Mouse (Mus musculus) limb, embryonic 15.5 days (tissue): ENCODE data around the gene Prdm11. TPM values are rescaled to one million over a fixed set of nuclear protein-coding genes. Genes with fewer than 3 reads are reported as not detected.
A peak's percentile ranks its signal among the peaks of the same experiment; 100 is the strongest.

Experiments
- ATAC-seq: fragments of 200-750 bp; cut with Nextera tagmentation; 2 replicates; pipeline ENCODE4 v1.8.0; 2017; ENCODE audit warnings: low read depth, moderate TSS enrichment; ENCODE audit not compliant: insufficient number of reproducible peaks, low FRiP score, low TSS enrichment
- H3K27ac ChIP-seq: fragments of 300-500 bp; sonication (generic); 2 replicates; pipeline ENCODE4 v1.5.1; 2015; ENCODE audit warnings: moderate library complexity, mild to moderate bottlenecking, inconsistent platforms
- H3K27me3 ChIP-seq: fragments of 300-500 bp; sonication (generic); 2 replicates; pipeline ENCODE4 v1.6.1; 2015; ENCODE audit warnings: inconsistent platforms
- H3K36me3 ChIP-seq: fragments of 300-500 bp; sonication (generic); 2 replicates; pipeline ENCODE4 v1.6.1; 2015; ENCODE audit warnings: inconsistent platforms
- H3K4me1 ChIP-seq: fragments of 300-500 bp; sonication (generic); 2 replicates; pipeline ENCODE4 v1.6.1; 2015; ENCODE audit warnings: inconsistent platforms
- H3K4me2 ChIP-seq: fragments of 300-500 bp; sonication (generic); 2 replicates; pipeline ENCODE4 v1.6.1; 2015; ENCODE audit warnings: mild to moderate bottlenecking, inconsistent platforms
- H3K4me3 ChIP-seq: fragments of 300-500 bp; sonication (generic); 2 replicates; pipeline ENCODE4 v1.5.1; 2015; ENCODE audit warnings: mild to moderate bottlenecking, inconsistent platforms
- H3K9ac ChIP-seq: fragments of 300-500 bp; sonication (generic); 2 replicates; pipeline ENCODE4 v1.6.1; 2015; ENCODE audit warnings: inconsistent platforms
- H3K9me3 ChIP-seq: fragments of 300-500 bp; sonication (generic); 2 replicates; pipeline ENCODE4 v1.6.1; 2016; ENCODE audit warnings: inconsistent platforms
- WGBS: fragments of 180-500 bp; shearing (Covaris S2); methylation state at CpG from one replicate; pipeline ENCODE4 v1.1.7; 2015; 5-methylcytosine and 5-hydroxymethylcytosine counted together
- polyA plus RNA-seq: library from polyadenylated mRNA; unstranded; fragments of >200 nt; fragmentation: Nextera tagmentation; extraction: Ambion mirVana; gene quantifications from 2 replicates; pipeline ENCODE4 v1.2.1, GENCODE M21; 2015

The Prdm11 gene
- polyA plus RNA-seq, 1 experiment from 2014 or later, result 10.2 TPM

- ATAC-seq, result no peak
- 59% methylated on average over 6 of the region's 6 CpGs for WGBS
- no peak overlapping the region for H3K4me3 ChIP-seq
These were observed 30.6 kb upstream of the Prdm11 start for GRCm38 (mm10) chr2:93076578-93076955.

GRCm38 (mm10) chr2:93075738-93076577 lies 30.0 kb upstream of the Prdm11 start:
- Histone ChIP-seq H3K4me2 (no peak overlapping the region), H3K27ac (no peak overlapping the region), H3K9me3 (no peaks in the 10 kb centered on the region), H3K4me3 (no peak overlapping the region), H3K9ac (no peak overlapping the region), H3K36me3 (no peaks in the 10 kb centered on the region), H3K27me3 (peaks cover 8% of the 10 kb centered on the region; the same call in 1 of the 2 replicates), H3K4me1 (0 out of 2 replicates have a peak, but pooled peaks cover 4% of the 10 kb centered on the region)
- ATAC-seq, result no peak
- WGBS, result 43% methylated on average over 15 of the region's 15 CpGs

More at GRCm38 (mm10) chr2:93076578-93076955, 30.6 kb upstream of the Prdm11 start:
- Histone ChIP-seq H3K4me2 (no peak overlapping the region), H3K27ac (no peak overlapping the region), H3K27me3 (peaks cover 8% of the 10 kb centered on the region; the same call in 1 of the 2 replicates), H3K9ac (no peak overlapping the region), H3K36me3 (no peaks in the 10 kb centered on the region), H3K4me1 (peaks cover 4% of the 10 kb centered on the region; the same call in 1 of the 2 replicates), H3K9me3 (no peaks in the 10 kb centered on the region)

DNA sequence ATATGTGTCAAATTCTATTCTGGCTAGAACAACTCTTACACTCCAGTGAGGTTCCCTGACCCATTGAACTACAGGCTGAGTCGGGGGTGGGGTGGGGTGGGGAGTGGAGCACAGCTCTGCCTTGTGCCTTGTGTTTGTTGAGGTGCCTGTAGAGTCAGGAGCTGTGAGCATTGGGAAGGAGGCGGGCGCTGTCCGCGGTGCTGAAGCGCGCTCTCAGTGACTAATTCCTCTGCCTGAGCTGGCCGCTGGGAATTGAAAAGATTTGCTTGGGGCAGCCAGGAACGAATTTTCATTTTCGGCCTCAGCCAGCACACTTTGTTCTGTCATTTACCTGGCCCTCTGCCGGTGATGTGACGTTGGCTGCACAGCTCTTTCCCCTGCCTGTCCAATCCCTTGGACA lies 25.7 kb upstream of the Prdm11 start:
- 0 out of 2 replicates have a peak, but pooled peaks cover 4% of the 10 kb centered on the region for H3K4me1 ChIP-seq
- H3K27ac ChIP-seq, result no peak overlapping the region
- H3K27me3 ChIP-seq, result peaks cover 8% of the 10 kb centered on the region; the same call in 1 of the 2 replicates
- H3K4me3 ChIP-seq, result no peak overlapping the region
- no peak for ATAC-seq
- no peak overlapping the region for H3K4me2 ChIP-seq
- H3K9me3 ChIP-seq, result no peaks in the 10 kb centered on the region
- no peaks in the 10 kb centered on the region for H3K36me3 ChIP-seq
- no peak overlapping the region for H3K9ac ChIP-seq
- 3% methylated on average over 12 of the region's 12 CpGs for WGBS

- no peaks in the 10 kb centered on the region for H3K36me3 ChIP-seq
- no peak overlapping the region for H3K4me2 ChIP-seq
- H3K9me3 ChIP-seq, result no peaks in the 10 kb centered on the region
- WGBS, result 39% methylated on average over 2 of the region's 2 CpGs
- peaks cover 4% of the 10 kb centered on the region; the same call in 1 of the 2 replicates for H3K27me3 ChIP-seq
- no peak overlapping the region for H3K27ac ChIP-seq
- H3K9ac ChIP-seq, result no peak overlapping the region
- H3K4me1 ChIP-seq, result no peaks in the 10 kb centered on the region
- no peak for ATAC-seq
- H3K4me3 ChIP-seq, result no peak overlapping the region
These were observed 23.0 kb upstream of the Prdm11 start for GRCm38 (mm10) chr2:93068942-93069341.

DNA sequence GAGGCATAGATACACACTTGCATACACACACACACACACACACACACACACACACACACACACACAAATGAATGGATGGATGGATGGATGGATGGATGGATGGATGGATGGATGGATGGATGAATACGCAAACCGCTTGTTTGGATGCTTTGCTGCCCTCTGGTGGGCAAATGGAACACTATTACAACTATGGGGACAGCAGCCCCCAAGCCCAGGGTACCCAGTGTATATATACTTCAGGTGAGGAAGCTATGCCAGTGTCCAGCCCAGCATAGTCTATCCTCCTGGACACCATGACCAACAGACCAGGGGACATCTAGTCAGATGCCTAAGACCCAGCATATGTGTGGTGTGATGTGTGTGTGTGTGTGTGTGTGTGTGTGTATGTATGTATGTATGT lies 17.4 kb upstream of the Prdm11 start:
- no peak overlapping the region for H3K4me2 ChIP-seq
- WGBS, result 12% methylated on average over 2 of the region's 2 CpGs
- no peaks in the 10 kb centered on the region for H3K9me3 ChIP-seq
- H3K4me3 ChIP-seq, result no peak overlapping the region
- ATAC-seq, result no peak
- no peak overlapping the region for H3K9ac ChIP-seq
- H3K4me1 ChIP-seq, result no peaks in the 10 kb centered on the region
- H3K27ac ChIP-seq, result no peak overlapping the region
- no peaks in the 10 kb centered on the region for H3K27me3 ChIP-seq
- H3K36me3 ChIP-seq, result no peaks in the 10 kb centered on the region

- WGBS, result 15% methylated on average over 1 of the region's 1 CpGs
These were observed 5.9 kb upstream of the Prdm11 start for GRCm38 (mm10) chr2:93051873-93052272.

GRCm38 (mm10) chr2:93048601-93049323 lies 2.8 kb upstream of the Prdm11 start:
- Histone ChIP-seq H3K9ac (no peak overlapping the region), H3K4me3 (no peak overlapping the region), H3K4me2 (no peak overlapping the region), H3K27ac (no peak overlapping the region), H3K36me3 (no peaks in the 10 kb centered on the region), H3K9me3 (no peaks in the 10 kb centered on the region), H3K27me3 (no peaks in the 10 kb centered on the region), H3K4me1 (peaks cover 31% of the 10 kb centered on the region)
- 14% methylated on average over 6 of the region's 6 CpGs for WGBS
- ATAC-seq, result no peak

More at GRCm38 (mm10) chr2:93051873-93052272, 5.9 kb upstream of the Prdm11 start:
- no peak for ATAC-seq
- H3K9ac ChIP-seq, result no peak overlapping the region
- no peak overlapping the region for H3K27ac ChIP-seq
- H3K4me1 ChIP-seq, result peaks cover 11% of the 10 kb centered on the region
- no peak overlapping the region for H3K4me3 ChIP-seq
- no peaks in the 10 kb centered on the region for H3K36me3 ChIP-seq
- no peaks in the 10 kb centered on the region for H3K9me3 ChIP-seq
- H3K4me2 ChIP-seq, result no peak overlapping the region
- H3K27me3 ChIP-seq, result no peaks in the 10 kb centered on the region

DNA sequence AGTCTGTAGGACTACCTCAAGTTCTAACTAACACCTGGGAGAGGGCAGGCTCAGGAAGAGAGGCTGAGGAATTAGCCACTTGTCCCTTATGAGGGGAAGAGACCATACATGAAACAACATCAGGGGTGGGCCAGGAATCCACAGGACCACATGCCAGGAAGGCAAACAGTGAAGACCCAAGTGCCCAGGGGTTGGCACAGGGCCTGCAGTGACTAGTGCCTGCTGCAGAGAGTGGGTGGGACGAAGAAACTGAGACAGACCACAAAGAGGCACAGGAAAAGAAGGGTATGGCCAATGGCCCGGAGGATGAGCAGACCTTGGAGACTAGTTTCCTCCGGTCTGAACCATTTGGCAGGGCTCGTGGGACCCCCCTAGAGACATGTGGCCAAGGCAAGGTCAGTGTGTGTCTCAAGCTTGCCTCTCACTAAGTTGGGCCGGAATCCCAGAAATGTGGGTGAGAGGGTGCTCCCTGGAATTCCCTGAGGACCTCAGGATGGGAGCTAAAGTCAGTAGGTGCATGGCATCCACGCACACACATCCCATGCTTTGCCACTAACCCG lies 1.6 kb upstream of the Prdm11 start:
- no peak for ATAC-seq

GRCm38 (mm10) chr2:93047036-93047435 lies 1.1 kb upstream of the Prdm11 start:
- Histone ChIP-seq H3K4me2 (peak overlapping the region; percentile 70; the same call in 1 of the 2 replicates), H3K4me3 (no peak overlapping the region), H3K27ac (no peak overlapping the region), H3K36me3 (peaks cover 3% of the 10 kb centered on the region; the same call in 1 of the 2 replicates), H3K9me3 (no peaks in the 10 kb centered on the region), H3K4me1 (peaks cover 44% of the 10 kb centered on the region), H3K9ac (no peak overlapping the region), H3K27me3 (no peaks in the 10 kb centered on the region)
- 83% methylated on average over 6 of the region's 6 CpGs for WGBS
- ATAC-seq, result no peak

More for the DNA sequence above, 1.6 kb upstream of the Prdm11 start:
- peaks cover 3% of the 10 kb centered on the region; the same call in 1 of the 2 replicates for H3K36me3 ChIP-seq
- no peak overlapping the region for H3K4me3 ChIP-seq
- no peak overlapping the region for H3K27ac ChIP-seq
- no peak overlapping the region for H3K9ac ChIP-seq
- H3K4me1 ChIP-seq, result peaks cover 40% of the 10 kb centered on the region
- H3K27me3 ChIP-seq, result no peaks in the 10 kb centered on the region
- WGBS, result 81% methylated on average over 7 of the region's 7 CpGs
- no peaks in the 10 kb centered on the region for H3K9me3 ChIP-seq
- no peak overlapping the region for H3K4me2 ChIP-seq

- WGBS, result 16% methylated on average over 5 of the region's 5 CpGs
- no peak for ATAC-seq
These were observed 505 bp upstream of the Prdm11 start for GRCm38 (mm10) chr2:93046509-93046835.

GRCm38 (mm10) chr2:93045129-93045817 lies 694 bp downstream of the Prdm11 start:
- peak overlapping the region; percentile 99 for H3K9ac ChIP-seq
- peaks cover 61% of the 10 kb centered on the region for H3K4me1 ChIP-seq
- peak; percentile 94 for ATAC-seq
- peak overlapping the region; percentile 89 for H3K4me3 ChIP-seq
- H3K36me3 ChIP-seq, result peaks cover 3% of the 10 kb centered on the region; the same call in 1 of the 2 replicates
- H3K27ac ChIP-seq, result peak overlapping the region; percentile 98
- H3K9me3 ChIP-seq, result no peaks in the 10 kb centered on the region
- under 1% methylated on average over 48 of the region's 55 CpGs for WGBS
- H3K27me3 ChIP-seq, result no peaks in the 10 kb centered on the region
- peak overlapping the region; percentile 70 for H3K4me2 ChIP-seq

More at GRCm38 (mm10) chr2:93046509-93046835, 505 bp upstream of the Prdm11 start:
- Histone ChIP-seq H3K9ac (peak overlapping the region; percentile 99), H3K27me3 (no peaks in the 10 kb centered on the region), H3K9me3 (no peaks in the 10 kb centered on the region), H3K27ac (peak overlapping the region; percentile 98), H3K4me2 (peak overlapping the region; percentile 70), H3K36me3 (peaks cover 3% of the 10 kb centered on the region; the same call in 1 of the 2 replicates), H3K4me1 (peaks cover 49% of the 10 kb centered on the region), H3K4me3 (peak overlapping the region; percentile 89)
